Mouse (Mus musculus) R1 (cell line): ENCODE data around the gene Zbtb20.

Experiments used
- DNase-seq: peaks from one replicate; pipeline ENCODE4 v3.0.0-alpha.2; 2018; ENCODE audit warnings: low read depth, low spot score

Zbtb20 gene

GRCm38 (mm10) chr16:43443034-43443433, 567.4 kb downstream of the Zbtb20 start:
- DNase-seq = no peak

- no peak for DNase-seq
These were observed 572.7 kb downstream of the Zbtb20 start for GRCm38 (mm10) chr16:43448141-43448981.

- no peak for DNase-seq
These were observed 578.8 kb downstream of the Zbtb20 start for GRCm38 (mm10) chr16:43454370-43454934.

GRCm38 (mm10) chr16:43456446-43457172, 580.9 kb downstream of the Zbtb20 start:
- no peak for DNase-seq

GRCm38 (mm10) chr16:43457814-43458213, 582.1 kb downstream of the Zbtb20 start:
- DNase-seq = no peak

- no peak for DNase-seq
These were observed 583.1 kb downstream of the Zbtb20 start for GRCm38 (mm10) chr16:43458726-43459223.

GRCm38 (mm10) chr16:43461745-43462378, 586.2 kb downstream of the Zbtb20 start:
- no peak for DNase-seq

- DNase-seq = no peak
These were observed 587.1 kb downstream of the Zbtb20 start for GRCm38 (mm10) chr16:43462470-43463455.

GRCm38 (mm10) chr16:43463684-43464475, 588.2 kb downstream of the Zbtb20 start:
- DNase-seq = peak; percentile 23

- DNase-seq = peak; percentile 47
These were observed 588.9 kb downstream of the Zbtb20 start for GRCm38 (mm10) chr16:43464476-43465080.

GRCm38 (mm10) chr16:43465368-43465839, 589.7 kb downstream of the Zbtb20 start:
- DNase-seq = no peak

GRCm38 (mm10) chr16:43465921-43466748, 590.5 kb downstream of the Zbtb20 start:
- DNase-seq = no peak

GRCm38 (mm10) chr16:43466749-43467065, 591.0 kb downstream of the Zbtb20 start:
- DNase-seq = no peak

GRCm38 (mm10) chr16:43471060-43471459, 595.4 kb downstream of the Zbtb20 start:
- DNase-seq = no peak

GRCm38 (mm10) chr16:43474941-43475728, 599.5 kb downstream of the Zbtb20 start:
- no peak for DNase-seq

GRCm38 (mm10) chr16:43476921-43477320, 601.2 kb downstream of the Zbtb20 start:
- no peak for DNase-seq

GRCm38 (mm10) chr16:43478352-43478751, 602.7 kb downstream of the Zbtb20 start:
- DNase-seq = no peak

- no peak for DNase-seq
These were observed 604.9 kb downstream of the Zbtb20 start for GRCm38 (mm10) chr16:43480532-43480931.
